Mouse (Mus musculus) liver, embryonic 11.5 days (tissue): Measurements from ENCODE around the gene Tmem8b. TPM values are rescaled to one million over a fixed set of nuclear protein-coding genes. Genes with fewer than 3 reads are reported as not detected.

Experiments used
- ATAC-seq: fragments of 200-750 bp; cut with Nextera tagmentation; replicated peaks from 2 replicates; pipeline ENCODE4 v1.8.0; 2017; ENCODE audit warnings: moderate number of reproducible peaks, mild to moderate bottlenecking, moderate TSS enrichment, moderate library complexity; ENCODE audit not compliant: low FRiP score
- DNase-seq: peaks from one replicate; pipeline ENCODE4 v3.0.0-alpha.2; 2017; ENCODE audit warnings: low spot score
- H3K27ac ChIP-seq: fragments of 300-500 bp; sonication (generic); 2 replicates; pipeline ENCODE4 v1.5.1; 2014; ENCODE audit warnings: mild to moderate bottlenecking, low read depth, low read length, control low read depth
- H3K27me3 ChIP-seq: fragments of 300-500 bp; sonication (generic); replicated peaks from 2 replicates; pipeline ENCODE4 v1.6.1; 2014; ENCODE audit warnings: low read length, mixed read lengths; ENCODE audit not compliant: control insufficient read depth, insufficient read depth
- H3K36me3 ChIP-seq: fragments of 300-500 bp; sonication (generic); 2 replicates; pipeline ENCODE4 v1.6.1; 2014; ENCODE audit warnings: mild to moderate bottlenecking, low read length, moderate library complexity, mixed read lengths; ENCODE audit not compliant: control insufficient read depth, insufficient read depth
- H3K4me1 ChIP-seq: fragments of 300-500 bp; sonication (generic); replicated peaks from 2 replicates; pipeline ENCODE4 v1.6.1; 2014; ENCODE audit warnings: low read length, mixed read lengths; ENCODE audit not compliant: control insufficient read depth, insufficient read depth
- H3K4me2 ChIP-seq: fragments of 300-500 bp; sonication (generic); 2 replicates; pipeline ENCODE4 v1.6.1; 2014; ENCODE audit warnings: mild to moderate bottlenecking, control low read depth, moderate library complexity
- H3K4me3 ChIP-seq: fragments of 300-500 bp; sonication (generic); 2 replicates; pipeline ENCODE4 v1.5.1; 2014; ENCODE audit warnings: low read depth, low read length, control low read depth
- H3K9ac ChIP-seq: fragments of 300-500 bp; sonication (generic); 2 replicates; pipeline ENCODE4 v1.6.1; 2014; ENCODE audit warnings: low read depth, low read length, control low read depth
- H3K9me3 ChIP-seq: fragments of 300-500 bp; sonication (generic); 2 replicates; pipeline ENCODE4 v1.6.1; 2016; ENCODE audit warnings: low read length, inconsistent platforms, mixed read lengths; ENCODE audit not compliant: control insufficient read depth
- WGBS: fragments of 180-500 bp; shearing (Covaris S2); extraction: QIAGEN DNeasy Blood & Tissue Kit; methylation state at CpG from one replicate; pipeline ENCODE4 v1.1.7; 2014; 5-methylcytosine and 5-hydroxymethylcytosine counted together
- polyA plus RNA-seq: library from polyadenylated mRNA; unstranded; fragments of >200 nt; fragmentation: Nextera tagmentation; extraction: Ambion mirVana; gene quantifications from 2 replicates; pipeline ENCODE4 v1.2.1, GENCODE M21; 2014

Gene Tmem8b
- polyA plus RNA-seq, 1 experiment from 2014 or later = 1.1 TPM

DNA sequence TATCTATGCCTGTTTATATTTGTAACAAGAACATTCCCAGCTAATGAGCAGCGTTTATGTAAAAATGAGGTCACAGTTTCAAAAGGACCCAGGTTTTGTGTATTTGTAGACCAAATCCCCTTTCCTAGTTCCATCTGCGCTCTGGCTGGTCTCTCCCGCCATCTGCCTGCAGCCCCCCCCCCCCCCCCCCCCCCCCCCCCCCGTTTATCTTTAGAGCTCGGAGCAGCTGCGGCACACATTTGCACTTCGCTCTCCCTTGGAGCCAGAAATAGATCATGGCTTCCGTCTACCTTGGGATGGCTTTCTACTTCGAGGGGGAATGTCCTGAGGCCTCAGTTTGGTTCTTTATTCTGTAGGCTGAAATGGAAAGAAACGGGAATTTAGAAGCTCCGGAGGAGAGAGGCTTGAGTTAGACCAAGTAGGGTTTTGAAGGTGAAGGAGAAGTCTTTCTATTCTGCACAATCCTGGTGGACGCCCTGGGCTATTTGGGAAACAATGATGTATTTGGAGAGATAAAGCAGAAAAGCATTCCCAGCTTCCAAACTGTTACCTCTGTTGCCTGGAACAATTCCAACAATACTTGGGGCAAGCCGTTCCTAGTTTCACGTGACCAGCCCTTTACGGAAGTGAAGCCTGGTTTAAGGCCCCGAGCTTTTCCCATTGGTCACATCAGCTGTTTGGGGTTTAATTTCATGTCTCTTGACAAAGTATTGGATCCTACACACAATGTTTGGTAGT lies 51.9 kb downstream of the Tmem8b start:
- no peaks in the 10 kb centered on the region for H3K4me1 ChIP-seq
- no peaks in the 10 kb centered on the region for H3K9me3 ChIP-seq
- ATAC-seq = no peak
- no peak overlapping the region for H3K27ac ChIP-seq
- H3K9ac ChIP-seq = no peak overlapping the region
- no peak overlapping the region for H3K4me3 ChIP-seq
- no peaks in the 10 kb centered on the region for H3K36me3 ChIP-seq
- DNase-seq = no peak
- no peaks in the 10 kb centered on the region for H3K27me3 ChIP-seq
- 59% methylated on average over 14 of the region's 16 CpGs for WGBS
- no peak overlapping the region for H3K4me2 ChIP-seq

DNA sequence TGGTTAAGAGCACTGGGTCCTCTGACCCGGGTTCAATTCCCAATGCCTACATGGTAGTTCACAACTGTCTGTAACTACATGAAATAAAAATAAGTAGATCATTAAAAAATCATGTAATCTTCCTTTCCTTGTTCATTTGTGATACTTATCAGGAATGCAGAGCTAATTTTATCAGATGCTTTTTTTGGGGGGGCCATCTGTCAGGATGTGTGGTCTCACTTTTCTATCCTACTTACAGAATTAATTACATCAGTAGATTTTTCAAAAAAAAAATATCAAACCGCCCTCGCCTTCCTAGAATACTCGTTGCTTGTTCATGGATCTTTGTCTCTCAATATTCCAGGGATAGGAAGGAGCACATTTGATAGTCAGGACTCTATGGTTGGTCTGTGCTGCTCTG lies 53.4 kb downstream of the Tmem8b start:
- Histone ChIP-seq H3K36me3 (no peaks in the 10 kb centered on the region), H3K4me1 (peaks cover 7% of the 10 kb centered on the region; the same call in 1 of the 2 replicates), H3K4me3 (no peak overlapping the region), H3K9ac (no peak overlapping the region), H3K27ac (no peak overlapping the region), H3K9me3 (no peaks in the 10 kb centered on the region), H3K4me2 (no peak overlapping the region), H3K27me3 (no peaks in the 10 kb centered on the region)
- ATAC-seq (no peak), DNase-seq (no peak)
- WGBS = 86% methylated on average over 4 of the region's 4 CpGs

DNA sequence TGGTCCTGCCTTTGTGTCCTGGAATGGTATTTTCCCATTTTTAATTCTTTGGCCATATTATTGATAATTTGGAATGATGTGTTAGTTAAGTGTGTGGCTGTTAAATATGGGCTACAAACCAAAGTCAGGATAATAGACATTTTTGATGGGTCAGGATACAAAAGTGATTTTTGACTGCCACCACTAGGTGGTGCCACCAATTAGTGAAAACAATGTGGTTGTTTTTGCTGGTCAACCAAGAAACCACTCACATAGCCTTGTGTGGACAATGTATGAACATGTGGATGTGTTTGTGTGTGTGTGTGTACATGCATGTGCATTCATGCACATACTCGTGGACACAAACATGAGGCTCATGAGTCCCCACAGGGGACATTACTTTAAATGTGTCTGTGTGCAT lies 56.0 kb downstream of the Tmem8b start:
- Histone ChIP-seq H3K9me3 (no peaks in the 10 kb centered on the region), H3K9ac (no peak overlapping the region), H3K27me3 (no peaks in the 10 kb centered on the region), H3K4me3 (no peak overlapping the region), H3K36me3 (no peaks in the 10 kb centered on the region), H3K4me1 (peaks cover 33% of the 10 kb centered on the region), H3K4me2 (no peak overlapping the region), H3K27ac (no peak overlapping the region)
- DNase-seq = no peak
- WGBS = 18% methylated on average over 1 of the region's 1 CpGs
- ATAC-seq = no peak

- Histone ChIP-seq H3K27me3 (no peaks in the 10 kb centered on the region), H3K27ac (no peak overlapping the region)
Measured at GRCm38 (mm10) chr4:43726228-43726993, 57.6 kb downstream of the Tmem8b start.

DNA sequence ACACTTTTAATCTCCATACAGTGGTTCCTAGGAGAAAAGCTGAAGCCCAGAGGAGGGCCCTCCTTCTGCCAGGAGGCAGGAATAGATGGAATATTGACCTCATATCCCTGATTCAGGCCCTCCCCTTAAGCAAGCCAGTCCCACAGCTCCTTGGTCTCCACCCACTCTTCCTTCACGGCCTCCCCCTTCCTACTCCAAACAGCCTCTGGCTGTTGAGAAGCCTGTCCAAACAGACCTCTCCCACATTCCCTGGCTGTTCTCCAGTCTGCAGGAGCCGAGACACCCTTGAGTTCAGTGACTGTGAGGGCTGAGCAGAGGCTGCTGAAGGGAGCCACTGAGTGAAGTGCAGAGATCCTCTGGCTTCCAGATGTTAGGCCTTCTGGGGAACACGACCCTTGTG lies 58.2 kb downstream of the Tmem8b start, which contains the start of gene Hrct1:
Gene Hrct1, plus strand, starts transcription at position 194 of the 400 bp plus-strand sequence.
- H3K27ac ChIP-seq = peak within 1 kb of the TSS; percentile 39; the same call in 1 of the 2 replicates
- no peak within 1 kb of the TSS for H3K4me3 ChIP-seq
- DNase-seq (no peak), ATAC-seq (no peak)
- H3K4me2 ChIP-seq = peak within 1 kb of the TSS; percentile 14; the same call in 1 of the 2 replicates
- peaks cover 45% of the 10 kb centered on the region for H3K4me1 ChIP-seq
- no peaks in the 10 kb centered on the region for H3K27me3 ChIP-seq
- H3K9me3 ChIP-seq = no peaks in the 10 kb centered on the region
- no peaks in the 10 kb centered on the region for H3K36me3 ChIP-seq
- WGBS = 40% methylated on average over 3 of the region's 3 CpGs
- no peak within 1 kb of the TSS for H3K9ac ChIP-seq

More at GRCm38 (mm10) chr4:43726228-43726993, 57.6 kb downstream of the Tmem8b start:
- ATAC-seq = no peak
- WGBS = 35% methylated on average over 12 of the region's 12 CpGs
- Histone ChIP-seq H3K9ac (no peak overlapping the region), H3K4me3 (no peak overlapping the region), H3K9me3 (no peaks in the 10 kb centered on the region), H3K4me1 (peaks cover 45% of the 10 kb centered on the region), H3K36me3 (no peaks in the 10 kb centered on the region), H3K4me2 (no peak overlapping the region)
- no peak for DNase-seq

DNA sequence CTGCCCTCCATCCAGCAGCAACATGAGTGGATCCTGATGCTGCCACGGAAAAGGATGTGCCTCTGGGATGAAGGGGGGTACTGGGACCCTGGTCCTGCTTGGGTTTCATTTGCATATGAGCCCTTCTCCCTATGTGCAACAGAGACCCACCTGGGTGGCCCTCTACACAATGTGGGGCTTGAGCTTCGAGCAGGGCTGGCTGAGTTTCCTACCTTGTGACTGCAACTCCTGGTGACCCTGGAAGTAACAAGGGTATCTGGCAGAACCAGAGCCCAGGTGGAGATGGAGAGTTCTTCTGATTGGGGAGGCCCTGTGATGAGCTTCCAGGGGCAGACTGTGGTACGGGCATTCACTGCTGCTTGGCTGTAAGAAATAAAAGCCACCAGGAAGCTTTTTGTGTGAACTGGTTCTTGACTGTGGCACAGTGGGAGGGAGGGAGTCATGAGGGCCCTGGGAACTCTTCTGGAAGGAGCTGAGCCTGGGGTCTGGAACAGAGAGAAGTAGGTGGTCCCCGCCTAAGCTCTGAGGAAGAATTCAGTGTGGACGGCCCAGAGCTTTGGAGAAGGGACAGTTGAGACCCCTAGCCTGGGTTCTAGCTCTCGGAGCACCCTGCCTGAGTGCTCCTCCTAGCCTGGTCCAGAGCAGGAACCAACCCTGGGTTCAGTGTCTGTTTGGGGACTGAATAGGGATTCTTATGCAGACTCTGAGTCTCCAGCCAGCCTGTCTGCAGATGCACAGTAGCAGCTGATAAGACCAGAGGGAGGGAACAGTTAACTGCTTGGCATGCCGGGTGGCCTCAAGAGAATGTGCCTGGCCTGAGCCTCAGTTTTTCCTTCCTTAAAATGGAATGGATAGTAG lies 59.2 kb downstream of the Tmem8b start:
- Histone ChIP-seq H3K9ac (no peak overlapping the region), H3K4me1 (peaks cover 47% of the 10 kb centered on the region)
- DNase-seq = no peak

GRCm38 (mm10) chr4:43728576-43728954 lies 59.8 kb downstream of the Tmem8b start:
- Histone ChIP-seq H3K9ac (no peak overlapping the region), H3K4me1 (peaks cover 47% of the 10 kb centered on the region), H3K9me3 (no peaks in the 10 kb centered on the region), H3K4me3 (no peak overlapping the region), H3K27me3 (no peaks in the 10 kb centered on the region), H3K36me3 (no peaks in the 10 kb centered on the region), H3K27ac (peak overlapping the region; percentile 39), H3K4me2 (no peak overlapping the region)
- WGBS = 17% methylated on average over 5 of the region's 5 CpGs
- ATAC-seq (0 out of 2 replicates have a peak, but pooled peaks have one; percentile 3), DNase-seq (no peak)

More for the DNA sequence above, 59.2 kb downstream of the Tmem8b start:
- Histone ChIP-seq H3K4me3 (no peak overlapping the region), H3K27me3 (no peaks in the 10 kb centered on the region), H3K36me3 (no peaks in the 10 kb centered on the region), H3K4me2 (peak overlapping the region; percentile 14; the same call in 1 of the 2 replicates), H3K27ac (peak overlapping the region; percentile 39; the same call in 1 of the 2 replicates), H3K9me3 (no peaks in the 10 kb centered on the region)
- 52% methylated on average over 7 of the region's 7 CpGs for WGBS
- peak; percentile 68 for ATAC-seq

GRCm38 (mm10) chr4:43729126-43729525 lies 60.4 kb downstream of the Tmem8b start:
- H3K4me1 ChIP-seq = peaks cover 47% of the 10 kb centered on the region
- H3K9ac ChIP-seq = no peak overlapping the region
- no peak overlapping the region for H3K4me2 ChIP-seq
- H3K27me3 ChIP-seq = no peaks in the 10 kb centered on the region
- H3K27ac ChIP-seq = peak overlapping the region; percentile 39
- 45% methylated on average over 3 of the region's 3 CpGs for WGBS
- ATAC-seq (no peak), DNase-seq (no peak)
- H3K9me3 ChIP-seq = no peaks in the 10 kb centered on the region
- no peaks in the 10 kb centered on the region for H3K36me3 ChIP-seq
- no peak overlapping the region for H3K4me3 ChIP-seq
